Mouse (Mus musculus) limb, embryonic 11.5 days (tissue): ENCODE data around the gene Gm21976. TPM values are rescaled to one million over a fixed set of nuclear protein-coding genes. Genes with fewer than 3 reads are reported as not detected.

Experiments used
- ATAC-seq: fragments of 200-750 bp; cut with Nextera tagmentation; 2 replicates; pipeline ENCODE4 v1.8.0; 2017; ENCODE audit warnings: low read depth; ENCODE audit not compliant: insufficient number of reproducible peaks, low FRiP score, low TSS enrichment
- DNase-seq: peaks from one replicate; pipeline ENCODE4 v3.0.0-alpha.2; 2015; ENCODE audit warnings: low spot score
- H3K27ac ChIP-seq: fragments of 300-500 bp; sonication (generic); replicated peaks from 2 replicates; pipeline ENCODE4 v1.5.1; 2014; ENCODE audit warnings: low read depth, mild to moderate bottlenecking, low read length
- H3K27me3 ChIP-seq: fragments of 300-500 bp; sonication (generic); 2 replicates; pipeline ENCODE4 v1.6.1; 2014; ENCODE audit warnings: mild to moderate bottlenecking, low read length, mixed read lengths; ENCODE audit not compliant: control insufficient read depth, insufficient read depth
- H3K36me3 ChIP-seq: fragments of 300-500 bp; sonication (generic); 2 replicates; pipeline ENCODE4 v1.6.1; 2014; ENCODE audit warnings: mild to moderate bottlenecking, low read length, moderate library complexity, mixed read lengths; ENCODE audit not compliant: control insufficient read depth, insufficient read depth
- H3K4me1 ChIP-seq: fragments of 300-500 bp; sonication (generic); 2 replicates; pipeline ENCODE4 v1.6.1; 2014; ENCODE audit warnings: low read length, mixed read lengths; ENCODE audit not compliant: control insufficient read depth, insufficient read depth
- H3K4me2 ChIP-seq: fragments of 300-500 bp; sonication (generic); 2 replicates; pipeline ENCODE4 v1.6.1; 2014; ENCODE audit warnings: low read depth, mild to moderate bottlenecking, moderate library complexity; ENCODE audit not compliant: severe bottlenecking
- H3K4me3 ChIP-seq: fragments of 300-500 bp; sonication (generic); 2 replicates; pipeline ENCODE4 v1.5.1; 2014; ENCODE audit warnings: low read depth, low read length
- H3K9ac ChIP-seq: fragments of 300-500 bp; sonication (generic); 2 replicates; pipeline ENCODE4 v1.6.1; 2014; ENCODE audit warnings: mild to moderate bottlenecking, low read length
- H3K9me3 ChIP-seq: fragments of 300-500 bp; sonication (generic); 2 replicates; pipeline ENCODE4 v1.6.1; 2016; ENCODE audit warnings: low read length; ENCODE audit not compliant: control insufficient read depth
- WGBS: fragments of 180-500 bp; shearing (Covaris S2); extraction: QIAGEN DNeasy Blood & Tissue Kit; methylation state at CpG from one replicate; pipeline ENCODE4 v1.1.7; 2014; 5-methylcytosine and 5-hydroxymethylcytosine counted together
- polyA plus RNA-seq: library from polyadenylated mRNA; unstranded; fragments of >200 nt; fragmentation: Nextera tagmentation; extraction: Ambion mirVana; gene quantifications from 2 replicates; pipeline ENCODE4 v1.2.1, GENCODE M21; 2014

Gm21976 gene
- polyA plus RNA-seq, 1 experiment from 2014 or later: not detected

- Histone ChIP-seq H3K27me3 (peaks cover 72% of the 10 kb centered on the region), H3K4me2 (peak overlapping the region; percentile 71; the same call in 1 of the 2 replicates), H3K9me3 (no peaks in the 10 kb centered on the region), H3K36me3 (no peaks in the 10 kb centered on the region), H3K4me1 (peaks cover 14% of the 10 kb centered on the region), H3K27ac (no peak overlapping the region), H3K9ac (no peak overlapping the region), H3K4me3 (peak overlapping the region; percentile 33; the same call in 1 of the 2 replicates)
- under 1% methylated on average over 13 of the region's 13 CpGs for WGBS
- no peak for DNase-seq
- ATAC-seq: peak; percentile 11; the same call in 1 of the 2 replicates
Observed at GRCm38 (mm10) chr13:98353709-98354089, 74.0 kb downstream of the Gm21976 start.

- peak within 1 kb of the TSS; percentile 71 for H3K4me2 ChIP-seq
- peaks cover 14% of the 10 kb centered on the region for H3K4me1 ChIP-seq
- peaks cover 78% of the 10 kb centered on the region for H3K27me3 ChIP-seq
- H3K9me3 ChIP-seq: no peaks in the 10 kb centered on the region
- H3K27ac ChIP-seq: no peak within 1 kb of the TSS
- H3K36me3 ChIP-seq: no peaks in the 10 kb centered on the region
- under 1% methylated on average over 58 of the region's 76 CpGs for WGBS
- H3K9ac ChIP-seq: no peak within 1 kb of the TSS
- peak; percentile 80 for DNase-seq
- peak; percentile 84 for ATAC-seq
- H3K4me3 ChIP-seq: peak within 1 kb of the TSS; percentile 33
Observed at GRCm38 (mm10) chr13:98354090-98354801, 74.6 kb downstream of the Gm21976 start, which contains the start of gene Foxd1. Gene Foxd1 (plus strand): TSS chr13:98354242.

- ATAC-seq: no peak
- 0% methylated on average over 60 of the region's 102 CpGs for WGBS
- H3K4me1 ChIP-seq: peaks cover 14% of the 10 kb centered on the region
- peak; percentile 75 for DNase-seq
- H3K36me3 ChIP-seq: no peaks in the 10 kb centered on the region
- no peaks in the 10 kb centered on the region for H3K9me3 ChIP-seq
- H3K4me2 ChIP-seq: peak overlapping the region; percentile 71
- H3K27me3 ChIP-seq: peaks cover 84% of the 10 kb centered on the region
- peak overlapping the region; percentile 47 for H3K9ac ChIP-seq
- peak overlapping the region; percentile 33 for H3K4me3 ChIP-seq
- no peak overlapping the region for H3K27ac ChIP-seq
Observed at GRCm38 (mm10) chr13:98354871-98355558, 75.3 kb downstream of the Gm21976 start.

- H3K27ac ChIP-seq: no peak overlapping the region
Observed at GRCm38 (mm10) chr13:98355559-98356111, 75.9 kb downstream of the Gm21976 start.

GRCm38 (mm10) chr13:98356176-98356972 is 76.7 kb downstream of the Gm21976 start:
- H3K4me1 ChIP-seq: peaks cover 14% of the 10 kb centered on the region
- H3K4me3 ChIP-seq: no peak overlapping the region
- H3K9me3 ChIP-seq: no peaks in the 10 kb centered on the region
- ATAC-seq (no peak), DNase-seq (no peak)
- H3K9ac ChIP-seq: no peak overlapping the region
- WGBS: 3% methylated on average over 9 of the region's 9 CpGs
- no peak overlapping the region for H3K27ac ChIP-seq
- no peaks in the 10 kb centered on the region for H3K36me3 ChIP-seq
- peaks cover 87% of the 10 kb centered on the region for H3K27me3 ChIP-seq
- H3K4me2 ChIP-seq: peak overlapping the region; percentile 71; the same call in 1 of the 2 replicates

More at GRCm38 (mm10) chr13:98355559-98356111, 75.9 kb downstream of the Gm21976 start:
- DNase-seq (peak; percentile 71), ATAC-seq (no peak)
- H3K4me2 ChIP-seq: peak overlapping the region; percentile 71
- H3K36me3 ChIP-seq: no peaks in the 10 kb centered on the region
- WGBS: under 1% methylated on average over 63 of the region's 81 CpGs
- peak overlapping the region; percentile 47 for H3K9ac ChIP-seq
- H3K27me3 ChIP-seq: peaks cover 86% of the 10 kb centered on the region
- peaks cover 14% of the 10 kb centered on the region for H3K4me1 ChIP-seq
- no peaks in the 10 kb centered on the region for H3K9me3 ChIP-seq
- H3K4me3 ChIP-seq: peak overlapping the region; percentile 33; the same call in 1 of the 2 replicates

Other genes with a start within 250 kb of the Gm21976 start
- 16.3 and 17.0 TPM in 2 replicates for gene Arhgef28, start 73.4 kb upstream of the Gm21976 start, polyA plus RNA-seq
- 45.4 and 49.7 TPM in 2 replicates for gene Utp15, start 16.8 kb upstream of the Gm21976 start, polyA plus RNA-seq
- gene Ankra2, start 16.8 kb upstream of the Gm21976 start, polyA plus RNA-seq: 17.3 and 18.4 TPM in 2 replicates
- gene Btf3, start 37.1 kb downstream of the Gm21976 start, polyA plus RNA-seq: 812 and 826 TPM in 2 replicates
- 0.05 and 0.07 TPM in 2 replicates for gene Foxd1, start 74.4 kb downstream of the Gm21976 start, polyA plus RNA-seq
- 1.4 and 1.8 TPM in 2 replicates for gene Gm10320, start 212.1 kb downstream of the Gm21976 start, polyA plus RNA-seq